Mouse (Mus musculus) midbrain, embryonic 13.5 days (tissue): ENCODE measurements around the gene F12. TPM values are rescaled to one million over a fixed set of nuclear protein-coding genes. Genes with fewer than 3 reads are reported as not detected.

Experiments used
- ATAC-seq: fragments of 200-750 bp; cut with Nextera tagmentation; 2 replicates; pipeline ENCODE4 v1.8.0; 2017; ENCODE audit warnings: mild to moderate bottlenecking, moderate TSS enrichment, moderate library complexity
- H3K27ac ChIP-seq: fragments of 300-500 bp; sonication (generic); 2 replicates; pipeline ENCODE4 v1.5.1; 2015; ENCODE audit warnings: inconsistent platforms, mild to moderate bottlenecking, moderate library complexity
- H3K27me3 ChIP-seq: fragments of 300-500 bp; sonication (generic); 2 replicates; pipeline ENCODE4 v1.6.1; 2015; ENCODE audit warnings: mild to moderate bottlenecking, inconsistent platforms
- H3K36me3 ChIP-seq: fragments of 300-500 bp; sonication (generic); 2 replicates; pipeline ENCODE4 v1.6.1; 2015; ENCODE audit warnings: mild to moderate bottlenecking, inconsistent platforms
- H3K4me1 ChIP-seq: fragments of 300-500 bp; sonication (generic); replicated peaks from 2 replicates; pipeline ENCODE4 v1.6.1; 2015; ENCODE audit warnings: inconsistent platforms
- H3K4me2 ChIP-seq: fragments of 300-500 bp; sonication (generic); replicated peaks from 2 replicates; pipeline ENCODE4 v1.6.1; 2015; ENCODE audit warnings: moderate library complexity, mild to moderate bottlenecking, inconsistent platforms
- H3K4me3 ChIP-seq: fragments of 300-500 bp; sonication (generic); replicated peaks from 2 replicates; pipeline ENCODE4 v1.5.1; 2015; ENCODE audit warnings: mild to moderate bottlenecking, inconsistent platforms
- H3K9ac ChIP-seq: fragments of 300-500 bp; sonication (generic); replicated peaks from 2 replicates; pipeline ENCODE4 v1.6.1; 2015; ENCODE audit warnings: mild to moderate bottlenecking, inconsistent platforms
- H3K9me3 ChIP-seq: fragments of 300-500 bp; sonication (generic); 2 replicates; pipeline ENCODE4 v1.6.1; 2016; ENCODE audit warnings: mild to moderate bottlenecking, inconsistent platforms
- whole genome bisulfite sequencing: fragments of 180-500 bp; shearing (Covaris S2); methylation state at CpG from one replicate; pipeline ENCODE4 v1.1.7; 2015; 5-methylcytosine and 5-hydroxymethylcytosine counted together
- polyA plus RNA-seq: library from polyadenylated mRNA; unstranded; fragments of >200 nt; fragmentation: Nextera tagmentation; extraction: Ambion mirVana; gene quantifications from 2 replicates; pipeline ENCODE4 v1.2.1, GENCODE M21; 2015

F12 gene
- polyA plus RNA-seq, 1 experiment from 2014 or later: not detected

GRCm38 (mm10) chr13:55405783-55406390 is 20.7 kb downstream of the F12 start:
- Histone ChIP-seq H3K4me3 (no peak overlapping the region), H3K36me3 (no peaks in the 10 kb centered on the region), H3K27ac (peak overlapping the region; percentile 85), H3K4me2 (peak overlapping the region; percentile 29; the same call in 1 of the 2 replicates), H3K9me3 (no peaks in the 10 kb centered on the region), H3K27me3 (peaks cover 6% of the 10 kb centered on the region; the same call in 1 of the 2 replicates), H3K4me1 (peaks cover 10% of the 10 kb centered on the region), H3K9ac (peak overlapping the region; percentile 54)
- ATAC-seq: peak; percentile 75
- 52% methylated on average over 13 of the region's 13 CpGs for WGBS

- Histone ChIP-seq H3K36me3 (no peaks in the 10 kb centered on the region), H3K27me3 (peaks cover 6% of the 10 kb centered on the region; the same call in 1 of the 2 replicates), H3K4me3 (no peak overlapping the region), H3K4me2 (peak overlapping the region; percentile 29; the same call in 1 of the 2 replicates), H3K9ac (peak overlapping the region; percentile 54), H3K9me3 (no peaks in the 10 kb centered on the region), H3K4me1 (peaks cover 10% of the 10 kb centered on the region), H3K27ac (peak overlapping the region; percentile 85)
- 19% methylated on average over 11 of the region's 11 CpGs for WGBS
- ATAC-seq: peak; percentile 92
These were observed 21.5 kb downstream of the F12 start for GRCm38 (mm10) chr13:55404853-55405782.

DNA sequence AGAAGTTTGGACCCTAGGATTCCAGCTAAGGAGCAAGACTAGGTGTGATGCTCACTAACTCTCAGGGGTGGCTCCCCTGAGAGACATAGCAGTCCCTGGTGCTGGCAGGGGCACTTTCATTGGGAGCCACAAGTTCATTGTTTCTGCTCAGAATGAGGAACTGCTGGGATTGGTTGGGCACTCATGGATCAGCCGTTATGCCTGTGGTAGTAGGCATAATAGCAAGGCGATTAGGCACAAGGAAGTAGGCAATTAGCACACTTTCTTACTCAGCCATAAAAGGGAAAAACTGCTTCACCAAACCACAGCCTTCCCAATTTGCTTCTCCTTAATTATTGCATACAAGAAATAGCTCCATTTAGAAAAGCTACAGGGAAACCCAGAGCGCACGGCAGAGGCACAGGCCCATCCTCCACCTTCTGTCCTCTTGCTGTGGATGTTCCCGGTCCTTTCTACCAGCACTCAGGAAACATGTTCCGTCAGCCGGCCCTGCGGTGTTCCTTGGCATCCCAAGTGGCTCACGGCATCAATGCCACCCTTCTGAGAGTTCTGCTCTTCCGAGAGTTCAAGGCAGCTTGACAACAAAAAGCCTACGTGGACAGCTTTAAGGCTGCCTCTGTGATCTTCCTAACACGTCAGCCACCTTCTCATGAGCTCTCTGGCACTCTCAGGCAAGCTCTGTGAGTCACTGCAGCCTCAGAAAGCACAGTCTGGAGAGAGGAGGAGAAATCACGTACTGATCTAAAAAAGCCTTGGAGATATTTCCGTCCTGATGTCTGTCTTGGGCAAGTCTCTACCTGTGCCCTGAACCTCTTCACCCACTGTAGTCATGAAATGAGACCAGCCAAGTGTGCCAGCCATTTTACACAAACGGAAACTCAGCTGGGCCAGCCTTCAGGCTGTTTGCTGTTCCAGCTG is 22.4 kb downstream of the F12 start:
- Histone ChIP-seq H3K9ac (no peak overlapping the region), H3K27ac (no peak overlapping the region), H3K9me3 (no peaks in the 10 kb centered on the region), H3K4me2 (no peak overlapping the region), H3K4me3 (no peak overlapping the region), H3K36me3 (no peaks in the 10 kb centered on the region), H3K27me3 (peaks cover 6% of the 10 kb centered on the region; the same call in 1 of the 2 replicates), H3K4me1 (peaks cover 10% of the 10 kb centered on the region)
- ATAC-seq: no peak
- 69% methylated on average over 15 of the region's 15 CpGs for WGBS

GRCm38 (mm10) chr13:55403266-55403665 is 23.3 kb downstream of the F12 start:
- H3K4me3 ChIP-seq: no peak overlapping the region
- peaks cover 6% of the 10 kb centered on the region; the same call in 1 of the 2 replicates for H3K27me3 ChIP-seq
- no peaks in the 10 kb centered on the region for H3K9me3 ChIP-seq
- 60% methylated on average over 7 of the region's 7 CpGs for WGBS
- no peaks in the 10 kb centered on the region for H3K36me3 ChIP-seq
- H3K27ac ChIP-seq: no peak overlapping the region
- ATAC-seq: no peak
- H3K4me2 ChIP-seq: no peak overlapping the region
- H3K9ac ChIP-seq: no peak overlapping the region
- H3K4me1 ChIP-seq: peaks cover 10% of the 10 kb centered on the region

- Histone ChIP-seq H3K36me3 (no peaks in the 10 kb centered on the region), H3K27ac (no peak overlapping the region), H3K27me3 (peaks cover 6% of the 10 kb centered on the region; the same call in 1 of the 2 replicates), H3K4me2 (no peak overlapping the region), H3K4me1 (0 out of 2 replicates have a peak, but pooled peaks cover 4% of the 10 kb centered on the region), H3K4me3 (no peak overlapping the region), H3K9me3 (no peaks in the 10 kb centered on the region), H3K9ac (no peak overlapping the region)
- no peak for ATAC-seq
- WGBS: 97% methylated on average over 1 of the region's 1 CpGs
These were observed 26.6 kb downstream of the F12 start for GRCm38 (mm10) chr13:55400039-55400346.

GRCm38 (mm10) chr13:55399300-55400038 is 27.1 kb downstream of the F12 start:
- Histone ChIP-seq H3K4me2 (no peak overlapping the region), H3K9ac (no peak overlapping the region), H3K9me3 (no peaks in the 10 kb centered on the region), H3K4me3 (no peak overlapping the region), H3K4me1 (0 out of 2 replicates have a peak, but pooled peaks cover 4% of the 10 kb centered on the region), H3K27ac (no peak overlapping the region), H3K27me3 (peaks cover 3% of the 10 kb centered on the region; the same call in 1 of the 2 replicates), H3K36me3 (no peaks in the 10 kb centered on the region)
- WGBS: 60% methylated on average over 5 of the region's 5 CpGs
- no peak for ATAC-seq

GRCm38 (mm10) chr13:55398088-55398487 is 28.5 kb downstream of the F12 start, which contains the start of gene Slc34a1:
TSS of gene Slc34a1 (plus strand) at chr13:55398187.
- Histone ChIP-seq H3K4me1 (no peaks in the 10 kb centered on the region), H3K36me3 (no peaks in the 10 kb centered on the region), H3K9ac (no peak within 1 kb of the TSS), H3K4me3 (no peak within 1 kb of the TSS), H3K27ac (no peak within 1 kb of the TSS), H3K9me3 (no peaks in the 10 kb centered on the region), H3K27me3 (peaks cover 3% of the 10 kb centered on the region; the same call in 1 of the 2 replicates), H3K4me2 (no peak within 1 kb of the TSS)
- WGBS: 100% methylated on average over 1 of the region's 1 CpGs
- ATAC-seq: no peak

GRCm38 (mm10) chr13:55392933-55393332 is 33.7 kb downstream of the F12 start:
- Histone ChIP-seq H3K27me3 (no peaks in the 10 kb centered on the region; the same call in 1 of the 2 replicates), H3K36me3 (no peaks in the 10 kb centered on the region), H3K4me2 (no peak overlapping the region), H3K9me3 (no peaks in the 10 kb centered on the region), H3K4me3 (no peak overlapping the region), H3K4me1 (no peaks in the 10 kb centered on the region), H3K9ac (no peak overlapping the region), H3K27ac (no peak overlapping the region)
- WGBS: 83% methylated on average over 4 of the region's 4 CpGs
- ATAC-seq: no peak

- Histone ChIP-seq H3K9me3 (no peaks in the 10 kb centered on the region), H3K27me3 (no peaks in the 10 kb centered on the region), H3K4me2 (no peak overlapping the region), H3K27ac (no peak overlapping the region), H3K4me1 (no peaks in the 10 kb centered on the region), H3K4me3 (no peak overlapping the region), H3K36me3 (no peaks in the 10 kb centered on the region), H3K9ac (no peak overlapping the region)
- WGBS: 92% methylated on average over 1 of the region's 1 CpGs
- ATAC-seq: no peak
These were observed 35.0 kb downstream of the F12 start for GRCm38 (mm10) chr13:55391626-55392029.

DNA sequence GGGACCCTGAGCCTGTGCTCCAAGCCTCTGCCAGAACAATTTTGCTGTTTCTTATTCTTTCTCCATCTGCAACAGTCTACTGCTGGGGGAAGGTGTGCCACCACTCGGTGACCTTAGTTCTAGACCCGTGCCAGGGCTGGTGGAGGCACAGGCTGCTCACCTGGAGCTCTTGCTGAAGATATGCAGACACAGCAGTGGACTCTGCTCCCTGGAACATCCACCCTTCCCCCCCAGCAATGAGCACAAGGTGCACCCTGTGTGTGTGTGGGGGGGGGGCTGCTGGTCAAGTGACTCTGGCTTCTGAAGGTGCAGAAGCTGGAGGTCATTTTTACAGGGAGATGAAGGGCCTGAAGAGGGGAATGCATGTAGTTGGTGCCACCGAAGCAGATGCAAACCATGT is 35.9 kb downstream of the F12 start:
- WGBS: 84% methylated on average over 3 of the region's 3 CpGs
- ATAC-seq: no peak
- no peak overlapping the region for H3K27ac ChIP-seq

GRCm38 (mm10) chr13:55381790-55382189 is 44.8 kb downstream of the F12 start:
- Histone ChIP-seq H3K9ac (no peak overlapping the region), H3K27ac (no peak overlapping the region)
- WGBS: 83% methylated on average over 4 of the region's 4 CpGs

More for the DNA sequence above, 35.9 kb downstream of the F12 start:
- no peak overlapping the region for H3K9ac ChIP-seq
- H3K4me1 ChIP-seq: no peaks in the 10 kb centered on the region
- H3K9me3 ChIP-seq: no peaks in the 10 kb centered on the region
- H3K4me2 ChIP-seq: no peak overlapping the region
- H3K36me3 ChIP-seq: no peaks in the 10 kb centered on the region
- H3K4me3 ChIP-seq: no peak overlapping the region
- H3K27me3 ChIP-seq: no peaks in the 10 kb centered on the region

More at GRCm38 (mm10) chr13:55381790-55382189, 44.8 kb downstream of the F12 start:
- Histone ChIP-seq H3K27me3 (peaks cover 63% of the 10 kb centered on the region), H3K36me3 (no peaks in the 10 kb centered on the region), H3K4me3 (no peak overlapping the region), H3K4me1 (peaks cover 3% of the 10 kb centered on the region; the same call in 1 of the 2 replicates), H3K4me2 (no peak overlapping the region), H3K9me3 (no peaks in the 10 kb centered on the region)
- no peak for ATAC-seq
